Mouse (Mus musculus) megakaryocyte progenitor cell, adult 5-6 weeks (primary cell): Measurements from ENCODE around the gene Shf. TPM values are rescaled to one million over a fixed set of nuclear protein-coding genes. Genes with fewer than 3 reads are reported as not detected.

Experiments used
- ATAC-seq: replicated peaks from 2 replicates; pipeline ENCODE4 v1.8.0; 2016; ENCODE audit warnings: mild to moderate bottlenecking, moderate TSS enrichment, inconsistent platforms; ENCODE audit not compliant: poor library complexity
- total RNA-seq, 2 experiments: library from RNA; stranded (forward) in 1 of 2; stranded (reverse) in 1 of 2; fragments of 157-497, 149-512 nt in 1 of 2; fragments of 200-1000 nt in 1 of 2; gene quantifications; 2 replicates each; pipeline versions ENCODE4 v1.2.3 to v1.2.4; 2015 to 2017

Shf gene
- total RNA-seq, 2 experiments from 2014 or later: 2.1 to 3.7 TPM

DNA sequence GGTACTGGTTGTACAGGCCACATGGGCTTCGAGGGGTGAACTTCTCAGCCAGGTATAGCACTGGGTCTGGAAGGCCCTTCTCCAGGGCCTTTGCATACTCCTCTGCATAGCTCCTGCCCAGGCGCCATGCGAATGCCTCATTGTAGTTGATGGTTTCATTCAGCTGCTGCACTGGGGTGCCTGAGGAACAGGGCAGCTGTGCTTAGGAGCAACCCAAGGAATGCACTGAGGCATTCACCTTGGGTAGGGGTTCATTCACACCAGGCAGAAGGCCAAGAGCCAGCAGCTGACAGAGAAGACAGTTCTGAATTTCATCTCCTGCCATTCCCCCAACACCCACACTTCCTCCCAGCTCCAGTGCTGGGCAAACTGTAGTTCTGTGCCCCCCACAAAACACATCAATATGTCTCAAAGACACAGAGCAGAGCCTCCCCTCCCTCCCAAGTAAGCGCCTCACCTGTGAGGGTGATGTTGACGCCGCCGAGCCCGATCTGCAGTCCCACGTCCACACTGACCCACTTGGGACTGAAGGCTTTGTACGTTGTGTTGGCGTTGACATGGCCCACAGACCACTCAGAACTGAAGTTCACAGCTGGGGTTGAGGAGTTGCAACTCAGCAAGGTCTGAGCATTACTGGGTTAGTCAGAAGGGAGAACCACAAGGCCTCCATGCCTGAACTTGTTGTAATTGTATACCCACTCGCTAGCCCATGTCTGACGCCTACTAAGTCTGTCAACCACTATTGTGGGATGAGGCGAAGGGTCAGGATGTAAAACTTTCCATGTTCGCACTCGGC is 63.7 kb downstream of the Shf start:
- no peak for ATAC-seq

GRCm38 (mm10) chr2:122304544-122304943 is 64.4 kb downstream of the Shf start:
- no peak for ATAC-seq

GRCm38 (mm10) chr2:122302574-122303241 is 66.3 kb downstream of the Shf start:
- peak; percentile 75 for ATAC-seq

DNA sequence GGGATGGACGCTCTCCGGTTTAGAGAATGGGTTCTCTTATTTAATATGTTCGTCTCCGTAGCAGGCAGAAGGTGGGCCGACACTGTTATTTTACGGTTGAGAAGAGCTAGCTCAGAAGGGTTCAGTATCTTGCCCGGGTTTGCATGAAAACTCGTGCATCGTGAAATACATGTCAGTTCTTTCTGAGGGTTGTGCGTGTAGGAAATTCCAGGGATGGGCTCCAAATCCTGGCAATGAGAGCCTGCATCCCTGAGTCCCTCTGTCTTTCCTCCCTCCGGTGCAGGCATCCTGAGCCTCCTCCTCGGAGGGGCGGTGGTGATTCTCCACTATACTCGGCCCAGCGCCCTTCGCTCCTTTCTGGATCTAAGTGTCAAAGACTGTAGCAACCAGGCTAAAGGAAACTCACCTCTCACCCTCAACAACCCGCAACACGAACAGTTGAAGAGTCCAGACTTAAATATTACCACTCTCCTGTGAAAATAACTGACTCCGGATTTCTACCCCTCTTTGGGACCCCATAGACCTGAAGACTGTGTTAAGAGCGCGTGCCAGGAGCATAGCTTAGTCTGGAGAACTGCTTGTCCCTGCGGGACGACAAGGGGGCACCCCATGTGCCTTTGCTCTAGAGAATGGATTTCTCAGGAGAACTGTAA is 66.9 kb downstream of the Shf start:
- no peak for ATAC-seq

GRCm38 (mm10) chr2:122301081-122301920 is 67.7 kb downstream of the Shf start:
- peak; percentile 22; the same call in 1 of the 2 replicates for ATAC-seq

DNA sequence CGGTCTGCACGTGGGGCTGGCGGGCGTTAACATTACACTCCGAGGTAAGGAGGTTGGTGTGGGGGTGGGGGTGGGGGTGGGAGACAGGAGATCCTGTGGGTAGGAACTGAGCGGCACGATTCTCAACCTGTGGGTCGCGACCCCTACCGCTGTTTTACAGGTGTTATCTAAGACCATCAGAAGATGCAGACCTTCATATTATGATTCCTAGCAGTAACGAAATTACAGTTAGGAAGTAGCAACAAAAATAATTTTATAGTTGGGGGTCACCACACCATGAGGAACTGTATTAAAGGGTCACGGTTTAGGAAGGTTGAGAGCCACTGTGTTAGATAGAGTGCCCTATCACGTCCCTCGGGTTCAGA is 68.3 kb downstream of the Shf start:
- ATAC-seq: no peak

DNA sequence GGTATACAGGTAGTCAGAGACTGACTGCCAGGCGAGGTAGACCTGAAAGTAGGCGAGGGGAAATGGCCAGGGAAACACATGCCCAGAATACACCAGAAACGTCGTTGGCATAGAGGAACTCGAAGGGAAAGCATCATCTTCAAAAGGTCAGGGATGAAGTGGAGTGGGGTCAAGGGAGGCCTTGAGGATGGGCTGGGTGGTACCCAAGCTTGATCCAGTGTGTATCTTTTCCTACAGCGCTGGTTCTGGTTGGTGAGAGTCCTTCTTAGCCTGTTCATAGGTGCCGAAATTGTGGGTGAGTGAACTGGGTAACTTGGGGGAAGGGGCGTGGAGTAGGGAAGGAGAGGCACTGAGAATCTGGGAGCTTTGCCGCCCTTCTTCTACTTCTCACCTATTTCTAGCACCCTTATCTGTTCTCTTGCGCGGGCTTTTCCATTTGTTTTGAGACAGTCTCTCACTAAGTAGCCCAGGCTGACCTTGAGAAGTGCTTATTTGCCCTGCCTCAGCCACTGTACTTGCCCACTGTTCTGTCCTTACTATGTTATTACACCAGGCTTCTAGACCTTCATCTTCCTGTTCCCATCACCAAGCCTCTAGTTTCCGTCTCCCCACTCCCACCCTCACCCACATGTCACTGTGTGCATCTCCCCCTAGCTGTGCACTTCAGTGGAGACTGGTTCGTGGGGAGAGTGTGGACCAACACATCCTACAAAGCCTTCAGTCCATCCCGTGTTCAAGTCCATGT is 68.9 kb downstream of the Shf start:
- no peak for ATAC-seq

Other genes starting within 250 kb of the Shf start
- 3,812 and 4,089 TPM in 2 replicates for gene B2m, start 221.5 kb downstream of the Shf start, total RNA-seq (2015)
- 1,717 and 2,014 TPM in 2 replicates for gene B2m, start 221.5 kb downstream of the Shf start, total RNA-seq (2017)
- 0.46 TPM in 1 of 2 replicates, not detected in the other for gene Trim69, start 208.5 kb downstream of the Shf start, total RNA-seq (2015)
- gene Trim69, start 208.5 kb downstream of the Shf start, total RNA-seq (2017): not detected in 2 replicates
- 0.05 TPM in 1 of 2 replicates, not detected in the other for gene Patl2, start 183.0 kb downstream of the Shf start, total RNA-seq (2015)
- gene Patl2, start 183.0 kb downstream of the Shf start, total RNA-seq (2017): 0.07 TPM in 1 of 2 replicates, not detected in the other
- gene Terb2, start 182.9 kb downstream of the Shf start, total RNA-seq (2015): not detected in 2 replicates
- not detected in 2 replicates for gene Terb2, start 182.9 kb downstream of the Shf start, total RNA-seq (2017)
- gene Sord, start 134.4 kb downstream of the Shf start, total RNA-seq (2015): 56.2 and 64.7 TPM in 2 replicates
- 64.8 and 71.9 TPM in 2 replicates for gene Sord, start 134.4 kb downstream of the Shf start, total RNA-seq (2017)
- not detected in 2 replicates for gene Duox2, start 70.7 kb downstream of the Shf start, total RNA-seq (2015)
- not detected in 2 replicates for gene Duox2, start 70.7 kb downstream of the Shf start, total RNA-seq (2017)
- not detected in 2 replicates for gene Duoxa2, start 70.3 kb downstream of the Shf start, total RNA-seq (2015)
- not detected in 2 replicates for gene Duoxa2, start 70.3 kb downstream of the Shf start, total RNA-seq (2017)
- gene Duoxa1, start 55.4 kb downstream of the Shf start, total RNA-seq (2015): not detected in 2 replicates
- gene Duoxa1, start 55.4 kb downstream of the Shf start, total RNA-seq (2017): not detected in 2 replicates
- gene Duox1, start 53.5 kb downstream of the Shf start, total RNA-seq (2015): not detected in 2 replicates
- gene Duox1, start 53.5 kb downstream of the Shf start, total RNA-seq (2017): not detected in 2 replicates
- gene Slc28a2, start 57.3 kb upstream of the Shf start, total RNA-seq (2015): 61.0 and 68.7 TPM in 2 replicates
- 72.2 and 78.8 TPM in 2 replicates for gene Slc28a2, start 57.3 kb upstream of the Shf start, total RNA-seq (2017)
- 5.7 and 7.1 TPM in 2 replicates for gene Gm14085, start 115.8 kb upstream of the Shf start, total RNA-seq (2015)
- gene Gm14085, start 115.8 kb upstream of the Shf start, total RNA-seq (2017): 6.9 and 10.2 TPM in 2 replicates
- 199 and 209 TPM in 2 replicates for gene Gatm, start 242.1 kb upstream of the Shf start, total RNA-seq (2015)
- gene Gatm, start 242.1 kb upstream of the Shf start, total RNA-seq (2017): 131 and 133 TPM in 2 replicates